Mouse (Mus musculus): ENCODE measurements at regions not wholly inside any gene's neighbourhood (a gene's known extent, or its start where the extent isn't known, plus 50 kb on each side); places are given as distances from the start of the nearest gene placed in this dataset.

DNA sequence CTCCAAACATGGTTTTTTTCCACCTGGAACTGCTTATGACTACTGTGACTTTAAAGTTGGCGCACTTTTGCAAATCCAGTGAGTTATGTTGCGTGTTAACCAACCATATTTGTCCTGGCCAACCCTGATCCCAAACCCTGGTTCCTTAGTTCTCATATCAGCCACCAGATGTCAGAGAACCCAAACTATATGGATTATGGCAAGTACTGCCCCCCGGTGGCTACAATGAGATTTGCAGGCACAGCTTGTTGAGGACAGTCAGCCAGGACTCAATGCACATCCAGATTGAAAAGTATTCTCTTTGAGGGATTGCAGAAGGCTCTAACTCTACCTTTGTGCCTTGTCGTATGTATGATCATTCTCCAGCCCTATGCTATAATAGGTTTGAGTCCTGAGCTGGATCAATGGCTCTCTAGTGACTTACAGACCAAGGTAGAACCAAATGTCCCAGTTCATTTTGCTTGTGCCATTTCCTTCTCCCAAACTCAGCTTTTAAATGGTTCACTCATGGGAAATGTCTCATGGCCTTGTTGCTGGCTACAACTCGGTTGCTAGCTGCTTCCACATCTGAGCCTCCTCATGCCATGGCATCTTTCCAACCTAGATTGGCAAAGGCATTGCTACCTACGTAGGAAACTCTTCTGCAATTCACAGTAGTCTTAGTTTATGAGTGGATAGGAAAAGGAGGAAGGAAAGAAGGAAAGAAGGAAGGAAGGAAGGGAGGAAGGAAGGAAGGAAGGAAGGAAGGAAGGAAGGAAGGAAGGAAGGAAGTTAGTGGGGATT is 126.1 kb upstream of the Smad3 start:
- peak; percentile 78 for TF ChIP-seq CTCF (conservative IDR thresholded peaks at IDR 0.05; ENCODE audit: low read length)
- no peak for TF ChIP-seq NANOG (IDR thresholded peaks at IDR 0.05; ENCODE audit: borderline replicate concordance, low read length)

Measured in E14TG2a.4 (cell line).